Mouse (Mus musculus) midbrain, embryonic 16.5 days (tissue): Measurements from ENCODE around the gene Arpin. TPM values are rescaled to one million over a fixed set of nuclear protein-coding genes. Genes with fewer than 3 reads are reported as not detected.

Experiments used
- ATAC-seq: fragments of 200-750 bp; cut with Nextera tagmentation; 2 replicates; pipeline ENCODE4 v1.8.0; 2017; ENCODE audit warnings: moderate TSS enrichment
- H3K27ac ChIP-seq: fragments of 300-500 bp; sonication (generic); 2 replicates; pipeline ENCODE4 v1.5.1; 2014; ENCODE audit warnings: mild to moderate bottlenecking, low read length, mixed read lengths
- H3K27me3 ChIP-seq: fragments of 300-500 bp; sonication (generic); 2 replicates; pipeline ENCODE4 v1.6.1; 2014; ENCODE audit warnings: low read depth, low read length, mixed read lengths; ENCODE audit not compliant: control insufficient read depth, insufficient read depth
- H3K36me3 ChIP-seq: fragments of 300-500 bp; sonication (generic); 2 replicates; pipeline ENCODE4 v1.6.1; 2014; ENCODE audit warnings: mild to moderate bottlenecking, low read length, moderate library complexity, mixed read lengths; ENCODE audit not compliant: control insufficient read depth, insufficient read depth
- H3K4me1 ChIP-seq: fragments of 300-500 bp; sonication (generic); 2 replicates; pipeline ENCODE4 v1.6.1; 2014; ENCODE audit warnings: mild to moderate bottlenecking, low read length, mixed read lengths; ENCODE audit not compliant: control insufficient read depth, insufficient read depth
- H3K4me2 ChIP-seq: fragments of 300-500 bp; sonication (generic); 2 replicates; pipeline ENCODE4 v1.6.1; 2014; ENCODE audit warnings: mild to moderate bottlenecking, low read length, mixed read lengths
- H3K4me3 ChIP-seq: fragments of 300-500 bp; sonication (generic); 2 replicates; pipeline ENCODE4 v1.5.1; 2014; ENCODE audit warnings: low read depth, mild to moderate bottlenecking, low read length, moderate library complexity, mixed read lengths
- H3K9ac ChIP-seq: fragments of 300-500 bp; sonication (generic); 2 replicates; pipeline ENCODE4 v1.6.1; 2014; ENCODE audit warnings: low read depth, low read length, mixed read lengths
- H3K9me3 ChIP-seq: fragments of 300-500 bp; sonication (generic); replicated peaks from 2 replicates; pipeline ENCODE4 v1.6.1; 2014; ENCODE audit warnings: mild to moderate bottlenecking, low read length, mixed read lengths; ENCODE audit not compliant: control insufficient read depth, poor library complexity, severe bottlenecking
- WGBS: fragments of 180-500 bp; shearing (Covaris S2); extraction: QIAGEN DNeasy Blood & Tissue Kit; methylation state at CpG from one replicate; pipeline ENCODE4 v1.1.7; 2014; 5-methylcytosine and 5-hydroxymethylcytosine counted together
- polyA plus RNA-seq: library from polyadenylated mRNA; unstranded; fragments of >200 nt; fragmentation: Nextera tagmentation; extraction: Ambion mirVana; gene quantifications from 2 replicates; pipeline ENCODE4 v1.2.1, GENCODE M21; 2015

Arpin gene
- polyA plus RNA-seq, 1 experiment from 2014 or later, result 21.2 TPM

DNA sequence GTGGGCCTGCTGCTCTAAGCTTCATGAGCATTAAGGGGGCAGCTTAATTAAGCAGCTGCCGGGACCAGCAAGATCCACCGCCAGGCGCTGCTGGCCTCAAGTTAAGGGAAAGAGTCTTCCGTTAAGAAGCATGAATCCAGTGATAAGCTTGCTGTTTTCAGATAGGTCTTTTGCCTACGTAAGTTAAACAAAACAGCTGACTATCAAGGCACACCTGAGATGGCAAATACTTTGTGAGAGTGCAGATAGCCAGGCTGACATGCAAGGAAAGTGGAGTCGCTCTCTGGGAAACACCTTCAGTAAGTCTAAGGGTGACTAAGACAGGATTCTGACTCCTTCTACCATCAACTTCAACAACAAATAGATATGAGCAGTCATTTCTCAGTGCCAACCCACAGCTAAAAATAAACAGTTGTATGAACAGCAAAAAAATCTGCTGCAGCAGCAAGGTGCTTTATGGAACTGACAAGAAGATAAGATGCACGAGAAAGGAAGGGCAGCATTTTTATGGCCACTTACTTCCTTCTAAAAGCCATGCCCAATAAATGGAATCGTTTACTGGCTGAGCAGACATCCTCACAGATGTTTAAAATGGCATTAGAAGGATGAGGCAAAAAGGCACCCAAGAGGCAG lies 31.9 kb downstream of the Arpin start:
- no peaks in the 10 kb centered on the region for H3K9me3 ChIP-seq
- WGBS, result 93% methylated on average over 8 of the region's 8 CpGs
- no peak overlapping the region for H3K4me2 ChIP-seq
- no peak overlapping the region for H3K4me3 ChIP-seq
- H3K27ac ChIP-seq, result no peak overlapping the region
- no peak overlapping the region for H3K9ac ChIP-seq
- ATAC-seq, result no peak
- H3K4me1 ChIP-seq, result no peaks in the 10 kb centered on the region
- H3K27me3 ChIP-seq, result no peaks in the 10 kb centered on the region
- H3K36me3 ChIP-seq, result peaks cover 6% of the 10 kb centered on the region

DNA sequence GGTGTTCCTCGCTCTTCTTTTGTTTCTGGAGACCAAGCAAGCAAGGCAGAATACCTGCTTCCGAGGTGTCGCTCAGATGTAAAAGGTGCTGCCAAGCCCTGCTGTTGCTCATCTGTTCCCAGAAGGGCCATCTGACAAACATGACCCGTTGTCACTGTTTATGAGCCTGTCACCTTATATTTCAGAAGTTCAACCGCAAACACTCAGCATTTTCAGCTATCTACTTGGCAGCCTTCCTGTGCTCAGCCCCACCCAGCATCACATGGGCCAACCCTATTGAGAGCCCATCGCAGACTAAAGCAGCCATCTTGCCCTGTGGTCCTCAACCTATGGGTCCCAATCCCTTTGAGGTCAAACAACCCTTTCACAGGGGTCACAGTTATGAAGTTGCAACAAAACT lies 34.4 kb downstream of the Arpin start:
- no peak overlapping the region for H3K27ac ChIP-seq
- 99% methylated on average over 6 of the region's 6 CpGs for WGBS
- no peaks in the 10 kb centered on the region for H3K9me3 ChIP-seq
- no peak for ATAC-seq
- H3K4me3 ChIP-seq, result no peak overlapping the region
- H3K4me1 ChIP-seq, result no peaks in the 10 kb centered on the region
- no peaks in the 10 kb centered on the region for H3K27me3 ChIP-seq
- H3K9ac ChIP-seq, result no peak overlapping the region
- no peak overlapping the region for H3K4me2 ChIP-seq
- H3K36me3 ChIP-seq, result peaks cover 7% of the 10 kb centered on the region; the same call in 1 of the 2 replicates

DNA sequence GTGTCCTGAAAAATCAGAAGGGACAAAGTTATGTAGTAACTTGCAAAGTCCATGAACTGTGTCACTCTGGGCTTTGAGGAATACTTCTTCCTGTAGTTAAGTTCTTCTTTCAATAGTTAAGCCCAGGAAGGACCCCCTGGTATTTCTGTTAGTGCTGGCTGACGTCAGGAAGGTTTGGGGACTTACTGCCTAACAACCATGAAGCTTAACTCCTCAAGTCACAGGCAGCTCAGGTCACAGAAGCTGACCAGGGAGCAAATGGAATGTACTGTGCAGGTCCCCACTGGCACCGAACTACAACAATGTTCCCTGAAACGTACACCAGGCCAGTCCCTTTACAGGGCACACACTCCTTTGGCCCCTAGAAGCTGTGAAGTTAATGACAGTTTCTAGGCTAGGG lies 39.9 kb downstream of the Arpin start:
- no peak for ATAC-seq

DNA sequence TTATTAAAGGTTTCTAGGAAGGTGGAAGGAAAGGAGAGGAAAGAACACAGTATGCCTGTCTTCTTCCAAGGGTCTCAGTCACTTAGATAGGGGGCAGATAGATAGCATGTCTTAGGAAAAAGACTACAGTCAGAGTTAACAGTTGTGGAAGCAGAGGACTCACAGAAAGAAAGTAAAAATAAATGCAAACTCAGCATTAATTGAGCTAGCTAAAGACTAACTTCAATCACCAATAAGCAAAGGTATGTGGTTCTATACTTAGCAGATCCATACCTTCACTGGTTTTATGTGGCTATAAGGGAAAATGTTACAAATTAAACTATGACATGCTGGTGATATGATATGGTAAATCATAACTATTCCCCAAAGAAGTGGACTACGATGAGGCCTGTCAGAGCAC lies 40.4 kb downstream of the Arpin start:
- no peak overlapping the region for H3K9ac ChIP-seq
- no peak overlapping the region for H3K4me3 ChIP-seq
- no peaks in the 10 kb centered on the region for H3K9me3 ChIP-seq
- H3K27ac ChIP-seq, result no peak overlapping the region
- 100% methylated on average over 1 of the region's 1 CpGs for WGBS
- H3K36me3 ChIP-seq, result peaks cover 10% of the 10 kb centered on the region
- no peak for ATAC-seq
- H3K27me3 ChIP-seq, result no peaks in the 10 kb centered on the region
- H3K4me1 ChIP-seq, result no peaks in the 10 kb centered on the region
- no peak overlapping the region for H3K4me2 ChIP-seq

More for the DNA sequence above, 39.9 kb downstream of the Arpin start:
- Histone ChIP-seq H3K4me1 (no peaks in the 10 kb centered on the region), H3K27ac (no peak overlapping the region), H3K4me3 (no peak overlapping the region), H3K27me3 (no peaks in the 10 kb centered on the region), H3K36me3 (peaks cover 10% of the 10 kb centered on the region), H3K9ac (no peak overlapping the region), H3K4me2 (no peak overlapping the region), H3K9me3 (no peaks in the 10 kb centered on the region)
- WGBS, result 66% methylated on average over 3 of the region's 3 CpGs

DNA sequence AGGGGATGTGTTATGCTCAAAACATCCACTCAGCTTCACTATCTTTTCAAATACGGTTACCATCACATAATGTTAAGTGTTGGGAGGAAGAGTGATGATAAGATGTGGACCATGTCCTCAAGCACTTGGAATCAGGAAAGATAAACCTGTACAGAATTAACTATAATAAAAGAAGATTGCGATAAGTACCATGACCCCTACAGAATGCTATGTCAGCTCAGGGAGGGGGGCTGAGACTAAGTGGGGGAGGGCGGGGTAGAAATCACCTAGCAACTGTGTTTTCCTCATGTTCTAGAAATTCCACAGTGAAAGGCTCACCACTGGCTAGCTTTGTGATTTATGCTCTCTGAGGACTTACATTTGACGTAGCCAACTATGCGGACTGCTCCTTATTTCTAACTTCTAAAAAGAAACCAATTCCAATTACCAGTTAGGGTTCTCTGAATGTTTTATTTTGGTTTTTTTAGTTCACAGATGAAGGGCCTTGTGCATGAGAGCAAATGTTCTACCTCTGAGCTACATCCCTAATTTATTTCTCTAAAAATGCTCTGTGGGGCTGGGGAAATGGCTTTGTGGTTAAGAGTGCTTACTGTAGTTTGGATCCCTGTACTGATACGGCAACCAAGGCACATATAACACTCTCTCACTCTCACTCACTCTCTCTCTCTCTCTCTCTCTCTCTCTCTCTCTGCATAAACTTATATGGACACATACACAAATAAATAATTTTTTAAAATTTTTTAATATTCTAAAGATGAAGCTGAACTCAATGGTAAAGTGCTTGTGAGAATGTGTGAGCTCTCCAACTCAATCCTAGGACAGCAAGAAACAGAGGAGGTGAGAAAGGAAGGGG lies 42.4 kb downstream of the Arpin start:
- Histone ChIP-seq H3K9ac (no peak overlapping the region), H3K4me3 (no peak overlapping the region), H3K27me3 (no peaks in the 10 kb centered on the region), H3K4me1 (no peaks in the 10 kb centered on the region), H3K27ac (no peak overlapping the region), H3K4me2 (no peak overlapping the region), H3K9me3 (no peaks in the 10 kb centered on the region), H3K36me3 (peaks cover 10% of the 10 kb centered on the region)
- no peak for ATAC-seq
- WGBS, result 91% methylated on average over 6 of the region's 6 CpGs

DNA sequence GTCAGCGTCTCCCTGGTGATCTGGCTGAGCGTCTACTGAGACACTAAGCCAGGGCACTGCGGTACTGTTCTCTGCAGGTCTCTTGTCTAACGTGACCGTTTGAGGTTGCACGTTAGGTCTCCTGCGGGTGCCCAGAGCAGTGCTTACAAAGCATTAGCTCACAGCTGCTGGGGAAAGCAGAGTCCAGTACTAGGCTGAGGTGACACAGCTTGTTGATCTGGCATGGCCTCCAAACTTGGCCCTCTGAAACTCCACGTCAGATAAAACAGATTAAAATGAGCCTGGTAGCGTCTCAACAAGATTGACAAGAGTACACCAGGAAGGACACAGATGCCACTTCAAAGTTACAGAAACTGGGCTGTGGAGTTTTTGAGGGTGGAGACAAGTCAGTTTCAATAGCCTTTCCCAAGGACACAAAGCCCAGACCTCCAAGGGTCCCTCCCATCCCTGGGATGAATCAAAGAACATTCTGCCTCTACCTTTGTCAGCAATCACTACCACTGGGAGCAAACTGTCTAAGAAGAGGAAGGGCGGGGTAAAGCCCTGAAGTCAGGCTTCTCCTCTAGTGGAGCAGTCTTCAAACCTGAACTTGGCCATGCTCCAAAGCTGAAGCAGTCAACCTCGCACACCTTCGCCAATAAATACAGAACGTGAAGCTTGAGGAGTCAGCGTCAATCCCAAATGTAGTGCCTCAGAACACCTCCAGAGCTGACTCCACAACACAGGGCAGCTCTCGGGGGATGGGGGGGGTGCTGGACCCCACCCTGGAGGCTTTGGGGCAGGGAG lies 44.5 kb downstream of the Arpin start:
- Histone ChIP-seq H3K9ac (no peak overlapping the region), H3K4me2 (no peak overlapping the region), H3K36me3 (peaks cover 7% of the 10 kb centered on the region; the same call in 1 of the 2 replicates), H3K27ac (no peak overlapping the region), H3K27me3 (no peaks in the 10 kb centered on the region), H3K9me3 (no peaks in the 10 kb centered on the region), H3K4me3 (no peak overlapping the region), H3K4me1 (no peaks in the 10 kb centered on the region)
- no peak for ATAC-seq
- WGBS, result 91% methylated on average over 15 of the region's 15 CpGs

DNA sequence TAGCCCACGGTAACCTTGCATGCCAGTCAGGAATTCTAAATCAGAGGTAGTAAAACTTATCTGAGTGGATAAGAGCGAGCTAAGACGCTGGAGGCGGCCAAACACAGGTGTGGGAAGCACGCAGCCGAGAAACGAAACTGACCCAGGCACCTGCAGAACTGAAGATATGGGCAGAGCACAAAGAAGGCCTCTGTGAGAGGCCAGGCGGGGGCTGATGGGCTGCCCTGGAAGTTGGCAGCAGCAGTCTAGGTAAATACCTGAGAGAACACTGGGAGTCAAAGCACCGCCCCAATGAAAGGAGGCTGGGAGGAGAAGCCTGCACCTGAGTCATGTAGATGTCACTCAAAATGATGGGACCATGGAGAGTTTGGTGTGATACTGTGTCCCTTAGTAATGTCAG lies 46.6 kb downstream of the Arpin start:
- Histone ChIP-seq H3K9ac (no peak overlapping the region), H3K4me3 (no peak overlapping the region), H3K27me3 (no peaks in the 10 kb centered on the region), H3K27ac (no peak overlapping the region), H3K36me3 (peaks cover 9% of the 10 kb centered on the region; the same call in 1 of the 2 replicates), H3K4me2 (no peak overlapping the region), H3K4me1 (no peaks in the 10 kb centered on the region), H3K9me3 (no peaks in the 10 kb centered on the region)
- no peak for ATAC-seq
- 91% methylated on average over 9 of the region's 9 CpGs for WGBS

DNA sequence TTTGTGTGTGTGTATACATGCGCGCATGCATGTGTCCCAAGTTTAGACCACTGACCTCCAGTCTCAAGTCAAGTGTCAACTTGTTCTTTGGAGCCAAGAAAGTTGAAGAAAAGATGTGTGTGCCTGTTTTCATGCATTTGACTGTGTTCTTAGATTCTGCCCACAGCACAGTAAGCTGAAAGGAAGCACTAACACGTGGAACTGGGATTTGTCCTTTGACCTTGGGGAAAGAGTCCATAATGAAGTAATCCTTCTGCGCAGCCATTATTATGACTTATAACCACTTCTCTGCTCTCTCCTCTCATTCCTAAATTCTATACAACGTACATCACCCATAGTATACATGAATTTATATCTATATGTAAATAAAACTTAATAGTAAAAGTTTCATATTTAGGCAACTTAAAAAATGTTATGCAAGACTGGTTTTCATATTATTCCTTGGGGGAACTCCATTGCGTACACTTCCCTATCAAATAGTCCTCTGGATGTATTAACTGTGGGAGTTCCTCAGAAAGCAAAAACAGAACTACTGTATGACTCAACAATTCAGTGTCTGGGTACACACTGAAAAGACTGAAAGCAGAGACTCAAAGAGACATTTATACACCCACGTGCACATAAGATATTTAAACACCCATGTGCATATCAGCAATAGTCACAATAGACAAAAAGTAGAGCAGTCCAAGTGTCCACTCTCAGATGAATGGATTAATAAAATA lies 51.4 kb downstream of the Arpin start:
- no peak for ATAC-seq
- Histone ChIP-seq H3K4me1 (no peaks in the 10 kb centered on the region), H3K36me3 (peaks cover 27% of the 10 kb centered on the region), H3K9ac (no peak overlapping the region), H3K4me2 (no peak overlapping the region), H3K9me3 (no peaks in the 10 kb centered on the region), H3K27me3 (no peaks in the 10 kb centered on the region), H3K27ac (no peak overlapping the region), H3K4me3 (no peak overlapping the region)
- 95% methylated on average over 7 of the region's 7 CpGs for WGBS
